Mouse (Mus musculus) adrenal gland, adult 8-10 months (tissue): Measurements from ENCODE around the gene Dpysl5. TPM values are rescaled to one million over a fixed set of nuclear protein-coding genes. Genes with fewer than 3 reads are reported as not detected.
"Not testable (repeated sequence)": the region's sequence is repeated elsewhere in the genome, so short reads cannot be mapped to it uniquely, and the experiment has no call there.

Source experiments
- DNase-seq: peaks from one replicate; pipeline ENCODE4 v3.0.0; 2022
- total RNA-seq, 4 experiments: library from RNA; stranded (reverse); gene quantifications; 2 replicates each; pipeline ENCODE4 v1.2.4; 2022

Dpysl5 gene
- 1 to 10 TPM; 1.5 to 4.0 (median 2.7) TPM for total RNA-seq

DNA sequence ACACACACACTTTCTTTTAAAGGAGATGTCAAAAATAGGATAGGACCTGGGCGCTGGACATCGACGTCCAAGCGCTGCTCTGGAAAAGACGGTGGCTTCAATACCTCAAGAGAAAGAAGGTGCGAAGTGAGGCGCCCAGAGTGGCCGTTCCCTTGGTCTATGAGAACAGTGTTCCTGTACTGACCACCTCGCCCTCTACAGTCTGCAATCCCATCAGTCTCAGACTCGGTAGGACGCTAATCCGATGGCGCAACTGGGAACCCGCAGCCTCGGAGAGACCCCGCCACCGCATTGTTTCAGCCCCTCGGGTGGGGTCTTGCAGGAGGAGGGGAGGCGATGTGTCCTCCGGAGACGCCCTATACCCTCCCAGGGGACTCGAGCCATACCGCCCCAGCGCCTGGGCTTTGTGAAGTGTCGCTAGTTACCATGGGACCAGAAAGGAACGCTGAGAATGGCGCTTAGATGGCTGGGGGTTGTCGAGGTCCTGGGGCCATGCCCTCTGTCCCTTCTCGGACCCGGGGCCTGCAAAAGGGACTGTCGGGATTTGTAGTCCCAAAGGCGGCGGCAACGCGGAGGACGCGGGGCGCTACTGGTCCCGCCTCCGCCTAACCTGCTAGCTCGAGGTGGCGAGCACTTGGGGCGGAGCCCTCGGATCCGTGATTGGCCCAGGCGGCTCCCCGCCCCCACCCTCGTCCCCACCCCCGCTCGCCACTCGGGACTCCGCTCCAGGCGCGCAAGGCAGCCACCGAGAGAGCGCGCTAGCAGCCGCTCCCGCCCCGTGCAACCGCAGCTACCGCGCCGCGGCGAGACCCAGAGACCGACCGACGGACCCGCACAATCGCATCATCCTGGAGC lies at the start of gene Dpysl5:
Gene Dpysl5, plus strand, starts transcription at position 418 of the 855 bp plus-strand sequence.
- peak; percentile 63 for DNase-seq

GRCm38 (mm10) chr5:30665360-30665759 lies 46.0 kb upstream of the Dpysl5 start:
- DNase-seq, result no peak

DNA sequence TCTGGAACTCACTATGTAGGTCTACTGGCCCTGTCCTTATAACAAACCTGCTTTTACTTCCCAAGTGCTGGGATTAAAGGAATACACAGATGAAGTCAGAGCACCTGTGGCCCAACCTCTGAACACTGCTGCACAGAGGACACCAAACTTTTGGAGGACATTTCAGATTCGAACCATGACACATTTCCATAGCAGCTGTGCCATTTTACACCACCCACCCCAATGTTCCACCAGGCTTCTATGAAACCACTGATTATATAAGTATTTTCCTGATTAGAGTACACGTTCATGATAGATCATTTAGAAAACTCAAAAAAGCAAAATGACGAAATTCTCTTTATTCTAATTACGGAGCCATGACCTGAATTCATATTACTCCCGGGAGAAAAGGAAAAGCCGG lies 45.4 kb upstream of the Dpysl5 start:
- no peak for DNase-seq

DNA sequence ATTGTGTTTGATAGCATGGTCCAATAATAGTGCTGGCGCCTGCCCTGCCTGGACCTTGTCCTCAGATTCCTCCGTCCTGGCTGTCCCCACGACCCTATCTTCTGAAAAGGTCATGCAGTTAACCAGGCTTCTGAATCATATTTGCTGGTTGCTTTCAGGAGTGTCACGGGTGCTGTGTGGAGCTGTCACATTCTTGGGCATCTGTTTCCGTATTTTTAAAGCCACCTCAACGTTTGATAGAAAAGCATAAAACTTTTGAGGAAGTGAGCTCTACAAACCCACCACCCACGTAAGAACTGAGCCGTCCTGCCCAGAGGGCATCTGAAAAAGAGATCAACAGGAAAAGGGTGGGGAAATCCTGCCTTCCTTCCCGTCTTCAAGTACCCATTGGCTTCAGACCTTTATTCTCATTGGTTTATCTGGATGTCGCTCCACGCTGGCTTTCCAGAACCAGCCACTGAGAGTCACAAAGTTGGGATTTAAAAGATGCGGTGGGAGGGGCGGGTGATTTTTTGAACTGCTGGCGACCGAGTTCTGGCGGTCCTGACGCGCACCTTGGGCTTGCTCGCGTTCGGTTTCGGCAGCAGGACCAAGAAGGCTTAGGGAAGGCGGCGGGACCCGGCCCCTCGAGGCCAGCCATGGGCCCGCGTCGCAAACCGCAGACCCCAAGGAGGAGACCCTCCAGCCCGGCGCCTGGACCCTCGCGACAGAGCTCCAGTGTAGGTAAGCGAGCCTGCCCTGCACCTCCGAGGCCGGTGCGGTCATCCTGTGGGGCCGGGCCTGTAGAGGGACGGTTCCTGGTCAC lies 44.8 kb upstream of the Dpysl5 start, which contains the start of gene Cenpa:
Gene Cenpa, plus strand, starts transcription at position 387 of the 805 bp plus-strand sequence.
- DNase-seq, result peak; percentile 93

GRCm38 (mm10) chr5:30667215-30667614 lies 44.1 kb upstream of the Dpysl5 start:
- DNase-seq, result no peak

DNA sequence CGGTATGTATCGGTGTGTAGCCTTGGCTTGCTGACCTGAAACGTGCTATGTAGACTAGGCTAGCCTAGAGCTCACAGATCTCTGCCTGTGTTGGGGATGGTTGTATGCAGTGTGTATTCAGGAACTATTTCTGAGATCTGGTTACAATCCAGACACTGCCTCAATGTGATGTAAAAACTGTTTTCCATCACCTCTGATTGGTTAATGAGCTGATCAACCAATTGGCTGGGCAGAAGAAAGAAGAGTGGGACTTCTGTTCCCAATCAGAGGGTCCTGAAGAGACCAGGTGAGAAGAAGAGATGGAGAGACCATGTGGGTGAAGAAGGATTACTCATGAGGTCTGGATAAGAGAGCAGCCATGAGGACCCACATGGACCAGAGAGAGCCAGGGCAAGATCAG lies 43.7 kb upstream of the Dpysl5 start:
- no peak for DNase-seq

GRCm38 (mm10) chr5:30668637-30669495 lies 42.5 kb upstream of the Dpysl5 start:
- no peak for DNase-seq

DNA sequence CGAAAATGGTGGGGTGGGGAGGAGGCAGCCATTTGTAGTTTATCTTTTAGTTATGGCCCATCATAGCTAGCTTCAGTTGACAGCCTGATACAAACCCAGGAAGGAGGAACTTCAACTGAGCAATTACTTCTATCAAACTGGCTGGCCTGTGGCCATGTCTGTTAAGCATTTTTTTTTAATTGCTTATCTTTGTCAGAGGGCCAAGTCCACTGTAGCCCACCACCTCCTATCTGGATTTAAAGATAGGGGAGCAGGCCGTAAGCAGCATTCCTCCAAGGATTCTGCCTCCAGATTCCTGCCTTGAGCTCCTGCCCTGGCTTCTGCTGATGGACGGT lies 41.9 kb upstream of the Dpysl5 start:
- no peak for DNase-seq

DNA sequence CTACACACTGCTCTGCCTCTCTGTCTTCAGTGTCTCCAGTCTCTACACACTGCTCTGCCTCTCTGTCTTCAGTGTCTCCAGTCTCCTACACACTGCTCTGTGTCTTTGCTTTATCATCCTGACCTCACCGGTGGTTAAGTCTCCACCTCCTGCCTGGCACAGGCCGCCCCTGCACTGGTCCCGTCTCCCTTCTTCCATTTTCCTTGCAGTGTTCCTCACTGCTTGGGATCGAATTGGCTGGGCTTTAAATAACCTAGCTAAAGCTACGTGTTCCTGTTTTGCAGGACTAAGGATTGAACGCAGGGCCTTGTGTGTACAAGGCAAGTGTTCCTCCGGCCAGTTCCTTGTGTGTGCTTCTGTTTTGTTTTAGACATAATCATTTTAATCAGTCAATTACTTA lies 41.3 kb upstream of the Dpysl5 start:
- DNase-seq, result no peak

GRCm38 (mm10) chr5:30674001-30674400 lies 37.4 kb upstream of the Dpysl5 start:
- DNase-seq, result no peak

DNA sequence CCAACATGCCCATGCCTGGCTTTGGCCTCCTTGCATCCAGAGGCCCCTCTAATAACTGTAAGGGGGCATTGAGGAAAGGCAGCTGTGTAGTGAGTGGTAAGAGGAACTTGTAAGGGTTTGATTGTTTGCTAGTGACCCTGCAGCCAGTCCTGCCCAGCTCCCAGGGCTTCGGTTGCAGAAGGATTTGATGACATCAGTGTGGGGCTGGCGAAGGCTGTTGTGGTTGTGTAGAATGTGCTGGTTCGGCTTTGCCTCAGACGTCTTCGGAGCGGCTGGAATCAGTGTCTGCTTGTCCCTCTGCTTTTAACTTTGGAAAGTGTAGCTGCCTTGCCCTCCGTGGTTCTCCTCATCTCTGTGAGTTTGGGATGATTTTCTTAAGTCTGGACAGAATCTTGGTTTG lies 34.6 kb upstream of the Dpysl5 start:
- DNase-seq, result no peak

GRCm38 (mm10) chr5:30678069-30678468 lies 33.3 kb upstream of the Dpysl5 start:
- not testable (repeated sequence) for DNase-seq

- no peak for DNase-seq
Measured at GRCm38 (mm10) chr5:30678722-30679296, 32.6 kb upstream of the Dpysl5 start.

GRCm38 (mm10) chr5:30679593-30679992 lies 31.8 kb upstream of the Dpysl5 start:
- DNase-seq, result no peak

GRCm38 (mm10) chr5:30681970-30682369 lies 29.4 kb upstream of the Dpysl5 start:
- no peak for DNase-seq

GRCm38 (mm10) chr5:30682967-30683600 lies 28.3 kb upstream of the Dpysl5 start:
- DNase-seq, result no peak

- DNase-seq, result no peak
Measured at GRCm38 (mm10) chr5:30683993-30684392, 27.4 kb upstream of the Dpysl5 start.

DNA sequence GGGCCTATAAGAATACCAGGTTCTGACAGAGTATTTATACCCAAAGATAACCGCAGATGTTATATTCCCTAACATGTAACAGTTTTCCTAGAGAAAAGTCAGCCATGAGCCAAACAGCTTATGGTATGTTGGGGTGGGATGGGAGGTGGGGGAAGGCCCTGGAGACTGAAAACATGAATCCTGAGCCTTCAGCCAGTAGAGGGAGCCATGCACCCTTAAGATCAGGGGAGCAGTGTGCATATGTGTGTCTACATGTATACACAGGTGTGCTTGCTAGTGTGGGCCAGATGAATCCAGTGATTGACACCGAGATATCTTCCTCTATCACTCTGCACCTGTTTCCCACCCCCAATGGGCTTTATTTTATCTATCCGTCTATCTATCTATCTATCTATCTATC lies 24.6 kb upstream of the Dpysl5 start:
- DNase-seq, result no peak

- no peak for DNase-seq
Measured at GRCm38 (mm10) chr5:30700361-30701000, 10.9 kb upstream of the Dpysl5 start.

GRCm38 (mm10) chr5:30701373-30701772 lies 10.0 kb upstream of the Dpysl5 start:
- not testable (repeated sequence) for DNase-seq

DNA sequence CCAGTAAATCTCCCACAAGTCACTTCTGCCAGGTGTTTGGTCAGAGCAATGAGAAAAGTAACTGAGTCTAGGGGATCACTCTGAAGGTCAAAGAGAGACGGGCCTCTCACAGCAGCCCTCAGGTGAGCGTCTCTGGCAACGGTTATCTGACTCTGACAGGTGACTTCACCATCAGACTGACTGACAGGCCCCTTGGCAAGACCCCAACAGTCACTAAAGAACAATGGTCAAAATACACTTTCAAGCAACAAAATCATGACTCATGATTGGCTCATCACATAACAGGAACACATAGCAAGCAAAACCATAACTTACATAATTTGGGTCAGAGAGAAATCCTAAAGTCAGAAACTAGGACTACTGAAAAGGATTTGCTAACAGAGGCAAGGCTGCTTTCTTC lies 9.5 kb upstream of the Dpysl5 start:
- DNase-seq, result no peak
